Mouse (Mus musculus): ENCODE data around the gene Dhx33.
A peak's percentile ranks its signal among the peaks of the same experiment; 100 is the strongest.

Dhx33 gene

GRCm38 (mm10) chr11:71004316-71004773 lies at the start of gene Dhx33:
TSS of gene Dhx33 (minus strand) at chr11:71004437.
- peak; percentile 98 for DNase-seq

DNA sequence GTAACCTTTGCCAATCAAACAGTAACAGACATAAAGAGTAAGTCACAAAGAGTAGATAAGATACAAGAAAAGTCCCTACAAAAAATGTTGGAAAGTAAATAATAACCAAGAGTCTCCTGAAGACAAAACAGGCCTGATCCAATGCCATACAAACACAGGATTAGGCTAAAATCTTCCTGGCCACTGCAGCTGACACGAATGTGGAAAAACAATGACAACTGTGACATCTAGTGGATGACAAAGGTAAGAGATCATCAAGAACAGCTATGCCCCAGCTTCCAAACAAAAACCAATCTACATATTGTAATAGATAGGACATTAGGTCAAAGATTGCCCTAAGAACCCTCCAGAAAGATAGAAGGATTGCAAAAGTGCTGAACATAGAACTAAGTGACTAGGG lies 48.3 kb upstream of the Dhx33 start:
- DNase-seq: no peak

GRCm38 (mm10) chr11:71039526-71040298 lies 35.5 kb upstream of the Dhx33 start:
- no peak for DNase-seq

DNA sequence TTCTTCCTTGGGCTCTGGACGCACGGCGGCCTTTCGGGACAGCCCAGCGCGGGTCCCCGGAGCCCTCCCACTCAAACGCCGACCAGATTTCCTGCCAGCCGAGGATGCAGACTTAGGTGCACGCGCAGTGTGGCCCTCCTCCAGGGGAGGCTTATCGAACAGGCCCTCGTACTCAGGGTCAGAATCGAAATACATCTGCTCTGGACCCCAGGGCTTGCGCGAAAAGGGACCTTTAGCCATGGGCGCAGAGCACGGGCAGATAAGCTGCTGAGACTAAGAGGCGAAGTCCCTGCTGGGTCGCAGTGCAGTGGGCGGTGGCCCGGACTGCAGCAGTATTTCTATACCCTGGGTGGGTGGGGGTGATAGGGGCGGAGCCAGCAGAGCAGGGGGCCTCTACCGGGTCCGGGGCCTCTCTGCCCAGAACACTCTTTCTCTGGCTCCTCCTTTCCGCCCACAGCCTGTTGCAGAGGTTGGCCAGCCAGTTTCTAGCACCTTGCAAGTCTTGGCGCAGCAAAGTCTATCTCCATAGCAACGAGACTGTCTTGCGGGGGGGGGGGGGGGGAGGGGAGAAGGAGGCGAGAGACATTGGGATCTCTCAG lies 29.0 kb upstream of the Dhx33 start, which contains the start of gene 6330403K07Rik:
6330403K07Rik (minus strand) TSS at position 351 of the 599 bp plus-strand sequence.
- no peak for DNase-seq

GRCm38 (mm10) chr11:71032491-71033162 lies 28.4 kb upstream of the Dhx33 start:
- DNase-seq: no peak

GRCm38 (mm10) chr11:71032070-71032469 lies 27.8 kb upstream of the Dhx33 start:
- DNase-seq: no peak

DNA sequence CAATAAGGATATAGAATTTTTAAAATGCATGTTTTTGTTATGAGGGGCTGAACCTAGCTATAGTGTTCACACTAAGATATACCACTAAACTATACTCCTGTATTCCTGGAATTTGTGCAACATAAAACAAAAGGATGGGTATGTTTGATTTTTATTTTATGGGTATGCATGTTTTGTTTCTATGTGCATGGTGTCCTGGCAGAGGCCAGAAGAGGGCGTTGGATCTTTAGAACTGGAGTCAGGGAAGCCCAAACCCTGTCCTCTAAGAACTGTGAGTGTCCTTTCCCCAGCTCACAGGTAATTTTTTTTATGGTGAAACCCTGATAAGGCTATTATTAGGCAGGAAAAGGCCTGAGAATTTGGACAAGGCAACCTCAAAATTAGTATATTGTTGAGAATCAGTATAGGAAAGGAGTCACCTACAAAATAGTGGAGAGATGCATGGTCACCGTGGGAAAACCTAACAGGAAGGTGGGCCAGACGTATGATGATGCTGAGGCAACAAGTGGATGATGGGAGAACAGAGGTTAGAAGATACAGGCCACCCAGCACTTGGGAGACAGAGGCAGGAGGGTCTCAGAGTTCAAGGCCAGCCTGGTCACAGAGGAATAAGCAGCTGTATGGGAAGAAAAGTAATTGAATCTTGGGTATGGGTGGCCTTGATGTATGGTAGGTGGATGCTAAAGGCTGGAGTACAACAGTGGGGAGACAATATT lies 25.3 kb upstream of the Dhx33 start:
- no peak for DNase-seq

GRCm38 (mm10) chr11:71028280-71028679 lies 24.0 kb upstream of the Dhx33 start:
- no peak for DNase-seq

- DNase-seq: peak; percentile 100
These were observed 15.2 kb upstream of the Dhx33 start, which contains the start of the genes Mis12 and Derl2 for GRCm38 (mm10) chr11:71019201-71020068. TSS of gene Mis12 (plus strand) at chr11:71019611. TSS of gene Derl2 (minus strand) at chr11:71019841.

- no peak for DNase-seq
These were observed 14.4 kb upstream of the Dhx33 start for GRCm38 (mm10) chr11:71018416-71019200.

DNA sequence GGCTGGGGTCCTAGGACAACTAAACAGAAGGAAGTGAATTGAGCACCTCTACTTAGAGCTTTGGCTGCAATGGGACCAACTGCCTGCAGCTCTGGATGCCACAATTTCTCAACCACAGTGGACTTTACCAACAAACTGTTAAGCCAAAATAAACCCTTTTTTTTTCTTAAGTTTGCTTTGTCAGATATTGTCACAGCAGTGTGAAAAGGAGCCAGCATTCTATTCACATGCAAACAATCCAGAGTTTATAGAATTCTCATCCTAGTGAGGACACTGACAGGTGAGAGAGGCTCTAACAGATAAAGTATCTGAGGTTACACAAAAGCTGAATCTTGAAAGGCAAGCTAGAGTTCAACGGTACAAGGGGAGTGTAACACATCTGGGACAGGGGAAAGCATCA lies 12.8 kb upstream of the Dhx33 start:
- no peak for DNase-seq

- DNase-seq: no peak
These were observed 8.5 kb upstream of the Dhx33 start for GRCm38 (mm10) chr11:71012743-71013142.

GRCm38 (mm10) chr11:71008321-71008720 lies 4.1 kb upstream of the Dhx33 start:
- no peak for DNase-seq

DNA sequence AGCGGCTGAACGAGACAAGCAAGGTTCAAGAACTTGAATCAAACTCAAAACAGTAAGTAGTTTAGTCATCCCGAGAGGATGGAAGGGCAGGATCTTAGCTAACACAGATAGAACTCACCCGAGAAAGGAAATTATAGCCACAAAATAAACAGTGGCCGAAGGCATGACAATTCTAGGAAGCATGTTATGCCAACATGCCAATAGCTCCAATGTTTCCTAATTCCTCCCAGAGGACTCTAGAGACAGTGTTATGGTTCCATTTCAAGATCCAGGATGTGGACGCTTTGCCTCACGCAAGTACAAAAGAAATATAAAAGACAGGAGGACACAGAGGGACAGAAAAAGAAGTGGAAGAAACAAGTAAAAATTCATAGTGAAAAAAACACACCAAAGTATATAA lies 3.6 kb upstream of the Dhx33 start:
- no peak for DNase-seq

DNA sequence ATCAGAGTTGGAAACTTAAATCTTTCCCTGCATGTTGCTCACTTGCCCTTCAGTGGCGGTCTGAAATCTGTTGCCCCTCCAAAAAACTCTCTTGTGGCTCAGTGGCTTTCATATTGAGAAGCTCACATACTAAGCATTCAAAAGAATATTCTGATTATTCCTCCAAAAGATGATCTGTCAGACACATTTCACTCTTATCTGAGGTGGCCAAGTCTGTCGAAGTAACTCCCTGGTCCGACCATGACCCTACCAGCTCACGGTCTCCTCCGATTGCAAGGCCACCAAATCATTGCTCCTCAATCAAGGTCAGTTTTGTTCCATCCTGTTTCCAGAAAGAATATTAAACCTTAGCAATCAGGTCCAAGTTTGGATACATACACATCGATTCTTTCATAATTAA lies 2.8 kb upstream of the Dhx33 start:
- DNase-seq: no peak

- DNase-seq: no peak
These were observed 809 bp upstream of the Dhx33 start for GRCm38 (mm10) chr11:71005046-71005445.

- DNase-seq: no peak
These were observed 474 bp downstream of the Dhx33 start for GRCm38 (mm10) chr11:71003611-71004315.

GRCm38 (mm10) chr11:71001167-71001566 lies 3.1 kb downstream of the Dhx33 start:
- DNase-seq: no peak

DNA sequence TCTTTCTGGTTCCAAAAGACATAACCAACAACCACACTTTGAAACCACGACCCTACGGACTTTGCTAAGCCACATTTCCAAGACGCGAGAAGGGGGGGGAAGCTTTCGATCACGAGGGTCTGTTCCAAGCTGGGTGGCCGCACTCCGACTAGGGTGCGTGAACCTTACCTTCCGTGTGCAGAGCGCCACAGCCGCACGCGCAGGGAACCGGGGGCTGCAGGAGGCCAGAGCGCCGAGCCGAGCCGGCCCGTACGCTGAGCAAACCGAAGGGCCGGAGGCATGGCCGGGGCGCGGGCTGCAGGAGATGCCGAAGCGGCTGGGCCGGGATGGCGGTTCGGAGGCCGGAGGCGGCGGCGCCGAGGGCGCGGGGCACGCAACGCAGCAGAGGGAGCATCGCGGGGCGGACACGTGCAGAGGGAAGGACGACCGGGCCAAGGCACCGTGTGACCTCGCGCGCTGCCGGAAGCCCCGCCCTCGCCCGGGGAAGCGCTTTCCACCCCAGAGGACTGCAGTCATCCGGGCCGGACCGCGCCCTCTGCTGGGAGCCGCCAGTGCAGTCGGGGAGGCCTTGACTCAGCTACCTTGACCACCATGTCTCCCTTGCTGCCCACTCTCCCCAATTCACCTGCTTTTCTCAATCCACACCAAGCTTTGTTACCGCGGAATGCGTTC lies 21.5 kb downstream of the Dhx33 start, which contains the start of gene C1qbp:
C1qbp (minus strand) TSS at position 470 of the 672 bp plus-strand sequence.
- DNase-seq: peak; percentile 89

GRCm38 (mm10) chr11:70982030-70982429 lies 22.2 kb downstream of the Dhx33 start:
- DNase-seq: no peak
